Mouse (Mus musculus): ENCODE results near the gene Ginm1.
"Not testable (repeated sequence)": the region's sequence is repeated elsewhere in the genome, so short reads cannot be mapped to it uniquely, and the experiment has no call there.

Ginm1 gene

GRCm38 (mm10) chr10:7802519-7803140, 10.0 kb upstream of the Ginm1 start:
- DNase-seq = no peak

- DNase-seq = no peak
These were observed 8.6 kb upstream of the Ginm1 start for GRCm38 (mm10) chr10:7801258-7801657.

- DNase-seq = no peak
These were observed 322 bp downstream of the Ginm1 start for GRCm38 (mm10) chr10:7792254-7792750.

- DNase-seq = no peak
These were observed 5.3 kb downstream of the Ginm1 start for GRCm38 (mm10) chr10:7787319-7787718.

GRCm38 (mm10) chr10:7781214-7781613, 11.4 kb downstream of the Ginm1 start:
- DNase-seq = no peak

- DNase-seq = peak; percentile 94
These were observed 12.1 kb downstream of the Ginm1 start for GRCm38 (mm10) chr10:7780238-7781176.

GRCm38 (mm10) chr10:7779751-7780237, 12.8 kb downstream of the Ginm1 start:
- no peak for DNase-seq

GRCm38 (mm10) chr10:7778361-7778760, 14.3 kb downstream of the Ginm1 start:
- DNase-seq = no peak

- DNase-seq = no peak
These were observed 17.2 kb downstream of the Ginm1 start for GRCm38 (mm10) chr10:7775421-7775820.

GRCm38 (mm10) chr10:7772769-7773168, 19.9 kb downstream of the Ginm1 start:
- no peak for DNase-seq

- no peak for DNase-seq
These were observed 20.3 kb downstream of the Ginm1 start for GRCm38 (mm10) chr10:7772346-7772745.

- no peak for DNase-seq
These were observed 35.1 kb downstream of the Ginm1 start for GRCm38 (mm10) chr10:7757544-7757943.

- no peak for DNase-seq
These were observed 43.9 kb downstream of the Ginm1 start for GRCm38 (mm10) chr10:7748752-7749151.

- DNase-seq = not testable (repeated sequence)
These were observed 47.1 kb downstream of the Ginm1 start for GRCm38 (mm10) chr10:7745528-7745927.

GRCm38 (mm10) chr10:7737914-7738313, 54.7 kb downstream of the Ginm1 start:
- peak; percentile 9 for DNase-seq

- no peak for DNase-seq
These were observed 55.5 kb downstream of the Ginm1 start for GRCm38 (mm10) chr10:7737122-7737521.

GRCm38 (mm10) chr10:7731582-7731981, 61.0 kb downstream of the Ginm1 start:
- DNase-seq = no peak

- DNase-seq = no peak
These were observed 65.6 kb downstream of the Ginm1 start for GRCm38 (mm10) chr10:7727011-7727410.

GRCm38 (mm10) chr10:7726501-7726812, 66.2 kb downstream of the Ginm1 start:
- no peak for DNase-seq

- peak; percentile 99 for DNase-seq
These were observed 66.7 kb downstream of the Ginm1 start, which contains the start of gene Katna1 for GRCm38 (mm10) chr10:7725751-7726500. Gene Katna1, plus strand, starts transcription at chr10:7726000.

Measured in liver (tissue).